Comparison of ENCODE assay signal across 15 mouse cellular contexts in the genomic region with DNA sequence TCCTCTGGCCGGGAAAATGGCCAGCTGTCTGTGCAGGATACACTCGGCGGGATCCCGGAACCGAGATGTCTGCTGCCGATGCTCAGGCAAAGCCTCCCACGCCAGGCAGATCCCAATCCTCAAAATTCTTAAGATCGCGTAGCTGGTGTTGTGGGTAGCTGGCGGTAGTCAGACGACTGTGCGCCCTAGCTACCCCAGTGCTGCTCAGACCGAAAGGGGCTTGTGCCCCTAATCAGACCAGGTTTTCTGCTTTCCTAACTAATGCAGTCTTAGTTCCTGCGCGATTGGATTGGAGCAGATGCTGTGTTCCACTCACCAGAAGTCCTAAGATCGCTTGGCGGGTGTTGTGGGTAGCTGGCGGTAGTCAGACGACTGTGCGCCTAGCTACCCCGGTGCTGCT. TPM values are rescaled to one million over a fixed set of nuclear protein-coding genes. Genes with fewer than 3 reads are reported as not detected.
"Had no signal": no experiment of that assay in that cellular context is flagged by ENCODE, and none has a peak within 500 bp of the region (broad histone marks: within the 10 kb centered on the region; RNA-seq: fewer than 3 reads in every experiment).

No protein-coding gene starts in this region.

RNA-seq across cellular contexts. Expression of a gene that starts 25.0 kb away (rescaled TPM):
- total RNA-seq: liver, adult 2 months; megakaryocyte, adult 5-6 weeks; megakaryocyte-erythroid progenitor cell, adult 5-6 weeks; monocyte, adult 5-6 weeks had no signal
- polyA plus RNA-seq: liver, adult 2 months; liver, embryonic 11.5 days; liver, embryonic 14.5 days; lung, embryonic 14.5 days; lung, postnatal 0 days; macrophage; midbrain, embryonic 11.5 days; midbrain, embryonic 12.5 days; midbrain, embryonic 13.5 days; midbrain, embryonic 14.5 days; midbrain, embryonic 15.5 days had no signal

RNA-seq across cellular contexts. Expression of a gene that starts 54.1 kb away (rescaled TPM):
- total RNA-seq: megakaryocyte progenitor cell, adult 5-6 weeks; megakaryocyte-erythroid progenitor cell, adult 5-6 weeks; monocyte, adult 5-6 weeks had no signal
- polyA plus RNA-seq: macrophage had no signal
